Mouse (Mus musculus): Measurements from ENCODE around the gene Rbpj. TPM values are rescaled to one million over a fixed set of nuclear protein-coding genes. Genes with fewer than 3 reads are reported as not detected.

The Rbpj gene
- total RNA-seq, 2 experiments from 2014 or later = 56.5 to 69.8 TPM

DNA sequence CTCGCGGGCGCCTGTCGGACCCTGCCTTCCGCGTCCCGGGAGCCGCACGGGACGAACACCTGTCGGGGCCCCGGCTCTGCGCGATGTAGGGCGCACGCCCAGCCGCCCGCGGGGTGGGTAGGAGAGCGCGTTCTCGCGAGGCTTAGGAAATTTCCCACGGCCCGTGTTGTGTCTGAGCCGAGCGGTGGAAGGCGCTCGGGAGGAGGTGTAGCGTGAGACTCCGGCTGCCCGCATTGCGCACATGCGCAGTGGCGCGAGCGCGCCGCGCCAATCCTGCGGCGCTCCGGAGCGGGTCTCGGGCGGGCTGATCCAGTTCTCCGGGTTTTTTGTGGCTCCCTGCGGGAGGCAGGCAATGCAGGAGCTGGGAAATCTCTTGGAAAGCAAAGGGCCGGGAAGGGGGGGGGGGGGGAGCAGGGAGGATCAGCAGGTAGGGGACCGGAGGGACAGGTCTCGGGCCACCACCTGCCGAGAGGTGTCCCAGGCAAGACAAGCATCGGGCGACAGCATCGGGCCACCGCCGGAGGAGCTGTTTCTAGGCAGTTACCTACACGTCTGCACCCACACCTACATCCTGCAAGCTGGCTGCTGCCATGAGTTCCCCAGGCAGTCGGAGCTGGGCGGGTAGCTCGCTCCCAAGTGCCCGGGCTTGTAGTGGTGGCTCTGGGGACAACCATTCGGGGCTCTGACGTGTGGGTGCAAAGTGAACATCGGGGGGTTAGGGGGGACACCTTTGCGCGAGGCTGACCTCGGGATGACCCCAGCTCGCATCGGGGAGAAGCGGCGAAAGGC, 123.4 kb downstream of the Rbpj start:
- DNase-seq (ENCODE audit: low spot score in 2 of 2) = peak; percentile 95 to 97

- peak; percentile 97 to 98 for DNase-seq (ENCODE audit: low spot score in 2 of 2)
Observed at GRCm38 (mm10) chr5:53590179-53590765, 124.3 kb downstream of the Rbpj start.

DNA sequence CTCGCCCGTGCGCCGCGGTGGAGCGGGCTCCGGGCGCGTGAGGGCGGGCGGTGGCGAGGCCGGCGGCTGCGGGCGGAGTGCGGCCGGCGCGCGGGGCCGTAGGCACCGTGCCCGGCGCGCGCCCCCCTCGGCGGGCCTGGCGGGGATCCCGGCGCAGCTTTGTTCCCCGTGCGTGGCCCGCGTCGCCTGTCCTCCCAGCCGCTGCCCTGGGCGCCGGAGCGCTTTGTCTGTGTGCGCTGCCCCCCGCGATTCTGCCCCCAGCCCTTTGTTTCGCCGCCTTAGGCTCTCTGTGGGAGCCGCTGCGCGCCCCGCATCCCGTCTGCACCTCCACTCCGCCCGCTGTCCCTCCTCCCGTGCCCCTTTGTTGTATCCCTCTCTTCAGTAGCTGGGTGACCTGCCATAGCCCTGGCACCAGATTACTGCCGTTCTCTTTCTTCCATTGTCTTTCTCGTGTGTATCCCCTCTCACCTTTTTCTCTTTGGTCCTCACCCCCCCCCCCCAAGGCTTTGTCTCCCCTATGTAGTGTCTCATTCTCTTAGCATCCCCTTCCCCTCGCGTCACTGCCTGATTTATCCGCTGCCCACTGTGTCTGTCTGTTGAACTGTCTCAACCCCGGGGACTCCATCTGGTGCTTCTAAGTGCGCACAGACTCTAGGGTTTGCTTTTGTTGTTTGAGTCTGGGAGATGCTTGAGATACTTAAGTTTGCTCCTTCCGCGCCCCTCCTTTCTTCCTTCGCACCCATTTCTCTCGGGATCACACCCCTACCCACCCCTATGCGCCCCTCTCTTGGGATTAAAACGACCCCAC, 125.1 kb downstream of the Rbpj start:
- DNase-seq (ENCODE audit: low spot score in 2 of 2) = peak; percentile 19 to 47

DNA sequence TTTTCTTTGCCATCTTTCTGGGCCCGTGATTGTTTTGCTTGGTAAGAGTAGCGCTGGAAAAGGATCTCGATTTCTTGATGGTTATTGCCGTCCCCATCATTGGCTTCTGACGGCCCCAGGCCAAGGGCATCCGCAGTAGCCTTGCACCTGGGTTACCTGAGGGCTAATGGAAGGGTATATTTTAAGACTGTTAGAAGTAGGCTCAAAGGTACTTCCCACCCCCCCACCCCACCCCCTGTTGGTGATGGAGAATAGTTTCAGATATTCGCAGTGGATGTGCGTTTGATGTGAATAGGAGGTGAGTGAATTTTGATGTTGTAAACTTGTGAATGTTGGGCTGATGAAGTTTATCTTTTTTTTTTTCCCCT, 125.7 kb downstream of the Rbpj start:
- no peak for DNase-seq (ENCODE audit: low spot score in 2 of 2)

GRCm38 (mm10) chr5:53593080-53593688, 127.2 kb downstream of the Rbpj start:
- no peak for DNase-seq (ENCODE audit: low spot score in 2 of 2)

- DNase-seq (ENCODE audit: low spot score in 2 of 2) = peak in 1 of 2 experiments; percentile 14
Observed at GRCm38 (mm10) chr5:53594274-53594673, 128.3 kb downstream of the Rbpj start.

- no peak for DNase-seq (ENCODE audit: low spot score in 2 of 2)
Observed at GRCm38 (mm10) chr5:53598510-53598909, 132.6 kb downstream of the Rbpj start.

DNA sequence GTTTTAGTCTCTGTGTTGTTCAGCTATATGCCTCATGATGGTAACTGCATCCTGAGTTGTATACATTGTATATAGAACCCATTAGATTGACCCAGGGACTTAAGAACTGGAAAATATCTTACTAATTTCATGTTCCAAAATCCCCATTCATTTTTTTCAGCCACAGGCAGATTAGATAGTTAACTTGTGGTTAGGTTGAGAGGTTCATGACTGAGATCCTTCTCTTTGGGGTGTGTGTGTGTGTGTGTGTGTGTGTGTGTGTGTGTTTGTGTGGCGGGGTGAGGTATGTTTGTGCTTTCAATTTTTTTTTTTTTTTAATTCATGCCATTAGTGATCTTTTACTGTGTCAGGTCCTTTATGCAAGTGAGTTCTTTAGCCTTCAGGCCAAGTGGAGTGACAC, 133.2 kb downstream of the Rbpj start:
- DNase-seq (ENCODE audit: low spot score in 2 of 2) = no peak

DNA sequence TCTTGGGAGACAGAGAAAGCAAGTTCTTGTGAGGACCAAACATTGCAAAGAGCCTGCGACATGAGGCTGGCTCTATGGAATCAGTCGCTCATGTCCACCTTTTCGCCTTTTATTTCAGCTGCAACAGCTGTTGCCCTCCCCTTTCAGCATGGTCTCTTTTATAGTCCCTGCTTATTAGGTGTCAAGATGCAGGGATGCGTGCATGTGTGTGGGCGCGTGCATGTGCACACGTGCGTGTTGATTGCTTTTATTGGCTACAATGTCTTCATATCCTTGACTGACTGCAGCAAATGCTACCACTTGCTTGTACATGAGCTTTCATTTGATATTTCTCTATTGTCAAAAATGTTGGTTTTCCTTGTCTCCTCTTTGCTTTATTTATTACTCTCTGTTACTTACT, 136.2 kb downstream of the Rbpj start:
- no peak for DNase-seq (ENCODE audit: low spot score in 2 of 2)

- DNase-seq (ENCODE audit: low spot score in 2 of 2) = no peak
Observed at GRCm38 (mm10) chr5:53605450-53605849, 139.5 kb downstream of the Rbpj start.

GRCm38 (mm10) chr5:53607230-53607996, 141.5 kb downstream of the Rbpj start:
- DNase-seq (ENCODE audit: low spot score in 2 of 2) = no peak

- no peak for DNase-seq (ENCODE audit: low spot score in 2 of 2)
Observed at GRCm38 (mm10) chr5:53618844-53619243, 152.9 kb downstream of the Rbpj start.

DNA sequence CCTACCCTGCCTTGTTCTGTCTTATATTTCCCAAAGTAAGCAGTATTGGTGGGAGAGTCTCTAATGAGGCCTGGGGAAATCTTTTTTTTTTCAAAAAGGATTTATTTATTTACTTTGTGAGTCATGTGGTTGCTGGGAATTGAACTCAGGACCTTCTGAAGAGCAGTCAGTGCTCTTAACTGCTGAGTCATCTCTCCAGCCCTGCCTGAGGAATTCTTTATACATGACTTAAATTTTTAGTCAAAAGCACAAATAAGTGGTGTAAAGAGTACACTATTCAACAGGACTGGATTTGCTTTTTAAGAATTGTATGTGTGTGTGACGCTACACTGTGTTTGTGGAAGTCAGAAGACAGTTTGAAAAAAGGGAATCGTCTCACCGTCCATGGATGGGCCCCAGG, 166.1 kb downstream of the Rbpj start:
- no peak for DNase-seq (ENCODE audit: low spot score in 2 of 2)

DNA sequence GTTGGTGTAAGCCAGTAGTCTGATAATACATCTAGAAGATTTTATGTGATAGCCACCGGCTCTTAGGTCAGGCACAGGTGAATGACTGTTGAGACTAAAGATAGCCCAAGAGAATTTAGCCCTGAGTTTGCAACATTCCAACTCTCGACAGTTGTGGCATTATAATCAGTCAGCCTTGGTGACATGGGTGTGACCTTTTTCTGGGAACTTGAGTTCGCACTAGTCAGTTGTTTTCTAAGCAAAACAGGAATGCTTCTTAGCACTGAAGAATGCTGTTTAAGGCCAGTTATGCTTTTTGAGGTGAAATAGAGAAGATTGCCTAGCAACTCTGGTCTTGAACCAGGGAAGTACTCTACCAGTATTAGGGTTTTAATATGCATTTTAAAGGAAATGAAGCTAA, 170.8 kb downstream of the Rbpj start:
- DNase-seq (ENCODE audit: low spot score in 2 of 2) = no peak

DNA sequence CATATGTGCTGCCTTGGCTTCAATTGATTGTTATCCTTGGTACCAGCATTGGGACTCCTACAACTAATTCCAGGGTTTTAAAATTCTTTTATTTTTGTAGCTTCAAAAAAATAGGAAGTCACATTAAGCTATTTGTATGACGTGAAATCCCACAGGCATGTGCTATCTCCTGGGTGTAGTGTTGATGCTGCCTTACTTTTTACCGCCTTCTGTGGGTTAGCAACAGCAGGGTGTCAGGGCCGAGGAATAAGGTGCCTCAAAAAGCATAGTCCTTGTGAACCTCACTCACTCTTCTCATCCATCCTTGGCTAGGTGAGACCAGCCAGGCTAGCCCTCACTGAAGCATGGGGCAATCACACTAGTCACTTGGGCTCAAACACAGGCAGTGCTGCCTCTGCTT, 171.3 kb downstream of the Rbpj start:
- no peak for DNase-seq (ENCODE audit: low spot score in 2 of 2)

GRCm38 (mm10) chr5:53638647-53639046, 172.7 kb downstream of the Rbpj start:
- DNase-seq (ENCODE audit: low spot score in 2 of 2) = no peak

GRCm38 (mm10) chr5:53646669-53647068, 180.7 kb downstream of the Rbpj start:
- DNase-seq (ENCODE audit: low spot score in 2 of 2) = no peak

DNA sequence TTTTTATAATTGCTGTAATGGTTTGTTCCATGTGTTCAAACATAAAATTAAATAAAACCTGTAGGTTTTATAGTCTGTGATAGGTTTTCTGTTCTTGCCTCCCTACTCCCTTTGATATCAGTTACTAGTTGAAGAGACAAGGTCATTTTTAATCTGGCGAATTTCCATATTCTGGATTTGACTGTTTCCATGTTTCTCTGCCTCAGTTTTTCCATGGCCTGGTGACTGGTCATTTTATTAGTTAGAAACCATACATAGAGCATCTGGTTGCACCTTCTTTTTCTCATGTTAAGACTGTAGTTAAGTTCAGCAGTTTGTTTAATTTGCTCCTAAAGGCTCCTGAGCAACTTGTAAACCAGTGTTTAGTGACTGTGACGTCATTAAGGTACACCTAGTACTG, 181.4 kb downstream of the Rbpj start:
- DNase-seq (ENCODE audit: low spot score in 2 of 2) = no peak

- no peak for DNase-seq (ENCODE audit: low spot score in 2 of 2)
Observed at GRCm38 (mm10) chr5:53656596-53656995, 190.6 kb downstream of the Rbpj start.

- no peak for DNase-seq (ENCODE audit: low spot score in 2 of 2)
Observed at GRCm38 (mm10) chr5:53657925-53658324, 192.0 kb downstream of the Rbpj start.

- no peak for DNase-seq (ENCODE audit: low spot score in 2 of 2)
Observed at GRCm38 (mm10) chr5:53661508-53661907, 195.6 kb downstream of the Rbpj start.
